23 mouse cellular contexts compared by ENCODE assay signal in the genomic region with DNA sequence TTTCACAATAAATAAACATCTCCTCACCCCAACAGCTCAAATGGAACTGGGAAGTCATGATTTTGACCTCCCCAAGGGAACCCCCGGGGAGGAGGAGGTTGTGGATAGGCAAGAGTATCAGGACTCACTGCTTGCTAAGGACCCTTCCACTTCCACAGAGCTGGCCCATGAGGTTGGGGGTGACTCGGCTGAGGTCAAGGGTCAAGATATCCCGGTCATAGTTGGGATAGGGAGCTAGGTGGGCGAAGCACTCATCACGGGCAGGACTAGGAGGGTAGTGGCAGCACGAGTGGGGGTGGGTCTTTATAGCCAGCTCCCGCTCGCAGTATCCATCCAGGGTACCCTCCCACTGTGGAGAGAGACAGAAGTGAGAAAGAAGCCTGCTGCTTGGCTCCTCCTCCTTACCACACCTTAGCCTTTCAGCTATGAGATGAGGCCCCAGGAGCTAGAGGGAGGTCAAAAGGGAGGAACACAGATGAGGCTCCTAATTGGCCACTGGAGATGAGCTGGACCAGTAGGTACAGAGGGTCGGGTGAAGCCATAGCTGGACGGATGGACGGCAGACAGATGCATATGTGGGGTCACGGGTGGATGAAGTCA. TPM values are rescaled to one million over a fixed set of nuclear protein-coding genes. Genes with fewer than 3 reads are reported as not detected.
DNase-seq lines count a peak whose midpoint lies in the region; ATAC-seq and TF ChIP-seq lines count a peak whose summit lies in the region.
"Had no signal": no experiment of that assay in that cellular context is flagged by ENCODE, and none has a peak within 500 bp of the region (broad histone marks: within the 10 kb centered on the region; RNA-seq: fewer than 3 reads in every experiment).

No protein-coding gene starts in this region.

- DNase-seq in heart, adult 11 months = peak; percentile 93
- no peak for DNase-seq in heart, adult 9 months (ENCODE audit: low spot score in 2 of 2)
- peak; percentile 16 for DNase-seq in lung, postnatal 0 days (ENCODE audit: low spot score)
- no peak for DNase-seq in lung, postnatal 36 days
- DNase-seq in G1E (ENCODE audit: low spot score) = no peak
- no peak for DNase-seq in stomach, postnatal 0 days (ENCODE audit: low spot score)
- no peak for DNase-seq in left cerebral cortex, postnatal 14 days (ENCODE audit: low spot score in 2 of 2)
- DNase-seq: cerebellum, adult 11 months; cerebellum, postnatal 10 days; gastrocnemius, postnatal 36 days; kidney, adult 8-10 months; kidney, postnatal 25 days; layer of hippocampus, postnatal 36 days; lung, postnatal 10 days; thymus, postnatal 25 days had no signal

- H3K4me2 ChIP-seq in lung, postnatal 0 days (replicated peaks; ENCODE audit: low read depth, low read length) = no peak overlapping the region
- H3K4me2 ChIP-seq in stomach, postnatal 0 days (replicated peaks; ENCODE audit: low read depth) = no peak overlapping the region
- H3K4me2 ChIP-seq: heart, embryonic 11.5 days; hindbrain, embryonic 15.5 days; limb, embryonic 13.5 days; midbrain, embryonic 13.5 days had no signal

- peak overlapping the region; percentile 60; the same call in 1 of the 2 replicates for H3K27ac ChIP-seq in lung, postnatal 0 days (ENCODE audit: low read length)
- H3K27ac ChIP-seq in stomach, postnatal 0 days (replicated peaks) = peak overlapping the region; percentile 81
- H3K27ac ChIP-seq: forebrain, embryonic 10.5 days; hindbrain, embryonic 15.5 days; limb, embryonic 13.5 days; midbrain, embryonic 13.5 days had no signal

- no peaks in the 10 kb centered on the region for H3K36me3 ChIP-seq in lung, postnatal 0 days (ENCODE audit: insufficient read depth, low read length)
- H3K36me3 ChIP-seq in G1E (replicated peaks) = peaks cover 62% of the 10 kb centered on the region
- peaks cover 6% of the 10 kb centered on the region; the same call in 1 of the 2 replicates for H3K36me3 ChIP-seq in stomach, postnatal 0 days (ENCODE audit: control insufficient read depth, insufficient read depth, low read length)

- H3K4me1 ChIP-seq in lung, postnatal 0 days (ENCODE audit: insufficient read depth, low read depth, low read length) = peaks cover 14% of the 10 kb centered on the region
- H3K4me1 ChIP-seq in G1E (ENCODE audit: insufficient read depth, low read depth, low read length) = peaks cover 90% of the 10 kb centered on the region
- H3K4me1 ChIP-seq in stomach, postnatal 0 days (replicated peaks; ENCODE audit: control insufficient read depth, insufficient read depth) = peaks cover 3% of the 10 kb centered on the region
- H3K4me1 ChIP-seq: hindbrain, embryonic 15.5 days; limb, embryonic 13.5 days; midbrain, embryonic 13.5 days had no signal

- TF ChIP-seq CTCF in lung, postnatal 0 days (IDR thresholded peaks at IDR 0.05) = no peak
- TF ChIP-seq CTCF in G1E (IDR thresholded peaks at IDR 0.05; ENCODE audit: low read depth, low read length) = no peak
- TF ChIP-seq CTCF in stomach, postnatal 0 days (IDR thresholded peaks at IDR 0.05; ENCODE audit: low read depth) = no peak

- no peak for ATAC-seq in lung, postnatal 0 days
- ATAC-seq in G1E (ENCODE audit: extremely low read depth, insufficient number of reproducible peaks, low FRiP score, poor library complexity, severe bottlenecking) = no peak
- peak; percentile 7; the same call in 1 of the 2 replicates for ATAC-seq in stomach, postnatal 0 days (ENCODE audit: low FRiP score, low TSS enrichment)
- ATAC-seq: CD4-positive, CD25-positive, alpha-beta regulatory T cell, adult 4 months; forebrain, embryonic 16.5 days; midbrain, embryonic 13.5 days had no signal

- no peak overlapping the region for H3K9ac ChIP-seq in lung, postnatal 0 days (replicated peaks; ENCODE audit: low read depth)
- no peak overlapping the region for H3K9ac ChIP-seq in stomach, postnatal 0 days (ENCODE audit: low read length)
- H3K9ac ChIP-seq: hindbrain, embryonic 15.5 days; limb, embryonic 13.5 days; midbrain, embryonic 13.5 days had no signal

- H3K27me3 ChIP-seq in lung, postnatal 0 days (replicated peaks; ENCODE audit: insufficient read depth, low read length) = no peaks in the 10 kb centered on the region
- H3K27me3 ChIP-seq in G1E (ENCODE audit: insufficient read depth, low read length) = no peaks in the 10 kb centered on the region
- no peaks in the 10 kb centered on the region for H3K27me3 ChIP-seq in stomach, postnatal 0 days (ENCODE audit: control insufficient read depth, insufficient read depth, low read length)
- H3K27me3 ChIP-seq: hindbrain, embryonic 15.5 days; limb, embryonic 13.5 days; midbrain, embryonic 13.5 days had no signal

- 87% methylated on average over 12 of the region's 12 CpGs for WGBS in lung, postnatal 0 days
- WGBS in stomach, postnatal 0 days = 86% methylated on average over 12 of the region's 12 CpGs

- no peak overlapping the region for H3K4me3 ChIP-seq in lung, postnatal 0 days (ENCODE audit: low read depth, low read length)
- H3K4me3 ChIP-seq in G1E (ENCODE audit: low read depth, low read length) = peak overlapping the region; percentile 44; the same call in 1 of the 2 replicates
- no peak overlapping the region for H3K4me3 ChIP-seq in stomach, postnatal 0 days (ENCODE audit: low read depth, low read length)
- H3K4me3 ChIP-seq: forebrain, embryonic 10.5 days; hindbrain, embryonic 15.5 days; limb, embryonic 13.5 days; midbrain, embryonic 13.5 days had no signal

- intact Hi-C loops in left cerebral cortex, postnatal 14 days (cut with DNase I) = no loop called here

- TF ChIP-seq EP300 in lung, postnatal 0 days (IDR thresholded peaks at IDR 0.05) = no peak
- no peak for TF ChIP-seq EP300 in stomach, postnatal 0 days (optimal IDR thresholded peaks at IDR 0.05)

- no peaks in the 10 kb centered on the region for H3K9me3 ChIP-seq in lung, postnatal 0 days (ENCODE audit: low read length)
- H3K9me3 ChIP-seq in G1E (replicated peaks) = no peaks in the 10 kb centered on the region
- H3K9me3 ChIP-seq in stomach, postnatal 0 days (ENCODE audit: control insufficient read depth, low read length) = no peaks in the 10 kb centered on the region
- H3K9me3 ChIP-seq: forebrain, embryonic 10.5 days; hindbrain, embryonic 15.5 days; limb, embryonic 13.5 days; midbrain, embryonic 13.5 days had no signal

RNA-seq across cellular contexts. Expression of gene Ecm1, which starts 4.2 kb away (rescaled TPM):
- 94.3 and 107 TPM in 2 replicates for polyA plus RNA-seq in lung, postnatal 0 days (2015; fragmentation: Nextera tagmentation; extraction: Ambion mirVana)
- total RNA-seq in G1E (2014; fragmentation: Nextera tagmentation) (3.6 and 7.4 TPM in 2 replicates), G1E (2017) (2.4 and 4.0 TPM in 2 replicates)
- 19.5 and 20.5 TPM in 2 replicates for polyA plus RNA-seq in G1E (2012)
- polyA plus RNA-seq in stomach, postnatal 0 days (2015; fragmentation: Nextera tagmentation; extraction: Ambion mirVana) = 254 and 328 TPM in 2 replicates
- 10 to 100 TPM; 11.4 to 13.2 TPM for total RNA-seq in left cerebral cortex, postnatal 14 days (2021)

RNA-seq across cellular contexts. Expression of gene Tars2, which starts 24.8 kb away (rescaled TPM):
- polyA plus RNA-seq in lung, postnatal 0 days (2015; fragmentation: Nextera tagmentation; extraction: Ambion mirVana) = 18.5 and 19.3 TPM in 2 replicates
- total RNA-seq in G1E (2014; fragmentation: Nextera tagmentation) (47.2 and 69.0 TPM in 2 replicates), G1E (2017) (52.3 and 56.6 TPM in 2 replicates)
- polyA plus RNA-seq in G1E (2012) = 38.3 and 69.7 TPM in 2 replicates
- polyA plus RNA-seq in stomach, postnatal 0 days (2015; fragmentation: Nextera tagmentation; extraction: Ambion mirVana) = 22.4 and 24.4 TPM in 2 replicates
- 10 to 100 TPM; 37.3 to 40.8 TPM for total RNA-seq in left cerebral cortex, postnatal 14 days (2021)

RNA-seq across cellular contexts. Expression of gene Adamtsl4, which starts 47.5 kb away (rescaled TPM):
- 11.8 and 13.2 TPM in 2 replicates for polyA plus RNA-seq in lung, postnatal 0 days (2015; fragmentation: Nextera tagmentation; extraction: Ambion mirVana)
- total RNA-seq in G1E (2014; fragmentation: Nextera tagmentation) (not detected in 2 replicates), G1E (2017) (0.06 and 0.11 TPM in 2 replicates)
- 0.01 TPM in 1 of 2 replicates, not detected in the other for polyA plus RNA-seq in G1E (2012)
- polyA plus RNA-seq in stomach, postnatal 0 days (2015; fragmentation: Nextera tagmentation; extraction: Ambion mirVana) = 9.4 and 10.4 TPM in 2 replicates
- 1 to 10 TPM; 2.0 TPM for total RNA-seq in left cerebral cortex, postnatal 14 days (2021)
- total RNA-seq: hematopoietic stem cell, adult 5-6 weeks had no signal

Comparison
In these comparisons a context has a peak if more than half of its experiments do, and no peak if none do; other contexts are left out.
1. DNase-seq: peak in heart, adult 11 months (single experiment) and lung, postnatal 0 days (single experiment); none in heart, adult 9 months (0 of 2), lung, postnatal 36 days (single experiment), G1E (single experiment), stomach, postnatal 0 days (single experiment) and left cerebral cortex, postnatal 14 days (0 of 2).
2. RNA of gene Adamtsl4, which starts 47.5 kb away (polyA plus RNA-seq): 11.8 to 13.2 TPM in lung, postnatal 0 days and 9.4 to 10.4 TPM in stomach, postnatal 0 days; 0.01 TPM in G1E; every median in the first group is over 10 times any median in the second.